Mouse (Mus musculus) T-helper 17 cell (primary cell): ENCODE results near the gene Aknad1.

Experiments used
- in situ Hi-C, 2 experiments: fragments of 300-600 bp; cut with MboI, MseI; formaldehyde crosslinking; loops; 1 replicate in 1 of 2; 2 replicates in 1 of 2; pipeline ENCODE4 v1.15.1; 2025; ENCODE audit warnings: high pct_unique_total_duplicates in 2 of 2

The Aknad1 gene

GRCm38 (mm10) chr3:108782364-108782895 lies 43.0 kb downstream of the Aknad1 start:
- in situ Hi-C loops = loop anchor here in 1 of 2 experiments (25.0 kb wide), 1 partner anchor 95 kb away; no protein-coding TSS in a partner anchor

- in situ Hi-C loops = loop anchor here in 1 of 2 experiments (25.0 kb wide), 1 partner anchor 99 kb away; no protein-coding TSS in a partner anchor
Observed at GRCm38 (mm10) chr3:108786520-108786919, 47.1 kb downstream of the Aknad1 start.

GRCm38 (mm10) chr3:108787754-108788454 lies 48.4 kb downstream of the Aknad1 start:
- in situ Hi-C loops = loop anchor here in 1 of 2 experiments (25.0 kb wide), 1 partner anchor 101 kb away; no protein-coding TSS in a partner anchor

DNA sequence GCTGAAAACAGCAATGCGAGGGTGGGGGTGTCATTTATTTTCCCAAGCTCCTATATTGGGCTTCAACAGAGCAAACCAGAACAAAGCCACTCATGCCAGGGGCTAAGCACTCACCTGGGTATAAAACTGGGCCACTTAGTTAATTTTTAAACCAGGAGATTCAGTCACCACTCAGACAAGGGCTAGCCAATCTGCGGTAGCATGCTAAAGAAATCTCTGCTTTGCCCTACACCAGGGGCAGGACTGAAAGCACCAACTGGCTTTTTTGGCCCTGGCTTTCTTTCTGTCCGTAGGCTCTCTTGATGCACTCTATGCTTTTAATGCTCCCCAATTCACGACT lies 49.0 kb downstream of the Aknad1 start:
- in situ Hi-C loops = loop anchor here in 1 of 2 experiments (25.0 kb wide), 1 partner anchor 101 kb away; no protein-coding TSS in a partner anchor

DNA sequence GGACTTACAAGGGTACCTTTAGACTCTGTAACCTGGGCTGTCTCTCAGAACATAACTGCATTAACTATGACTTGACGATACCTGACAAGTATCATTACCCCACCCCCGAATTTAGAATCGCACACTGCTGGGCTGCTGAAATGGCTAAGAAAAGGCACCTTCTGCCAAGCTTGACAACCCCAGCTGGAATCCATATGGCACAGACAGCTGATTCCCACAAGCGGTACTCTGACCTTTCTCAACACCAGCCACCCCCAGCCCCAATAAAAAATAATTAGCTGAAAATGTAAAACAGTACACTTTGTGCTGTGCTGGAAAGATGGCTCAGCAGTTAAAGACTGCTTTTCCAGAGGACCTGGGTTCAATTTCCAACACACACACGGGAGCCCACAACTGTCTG lies 49.8 kb downstream of the Aknad1 start:
- in situ Hi-C loops = loop anchor here in 1 of 2 experiments (25.0 kb wide), 1 partner anchor 102 kb away; no protein-coding TSS in a partner anchor

DNA sequence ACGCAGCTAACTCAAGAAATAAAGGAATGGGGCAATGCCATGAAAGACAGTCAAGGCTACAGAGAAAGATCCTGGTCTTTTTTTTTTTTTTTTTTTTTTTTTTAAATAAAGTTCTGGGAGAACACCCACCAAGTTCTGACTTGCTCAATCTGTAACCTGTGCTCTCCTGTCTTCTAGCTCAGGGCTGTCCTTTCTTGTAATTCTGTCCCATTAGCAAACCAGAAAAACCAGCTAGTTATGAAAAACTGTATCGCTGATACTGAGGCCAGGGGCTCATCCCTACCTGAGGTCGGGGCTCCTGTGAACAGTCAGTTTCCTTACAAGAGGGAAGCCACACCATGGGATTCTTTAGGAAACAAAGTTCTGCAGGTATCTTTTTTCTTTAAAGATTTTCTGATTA lies 51.0 kb downstream of the Aknad1 start:
- in situ Hi-C loops = loop anchor here in 1 of 2 experiments (25.0 kb wide), 1 partner anchor 103 kb away; no protein-coding TSS in a partner anchor

DNA sequence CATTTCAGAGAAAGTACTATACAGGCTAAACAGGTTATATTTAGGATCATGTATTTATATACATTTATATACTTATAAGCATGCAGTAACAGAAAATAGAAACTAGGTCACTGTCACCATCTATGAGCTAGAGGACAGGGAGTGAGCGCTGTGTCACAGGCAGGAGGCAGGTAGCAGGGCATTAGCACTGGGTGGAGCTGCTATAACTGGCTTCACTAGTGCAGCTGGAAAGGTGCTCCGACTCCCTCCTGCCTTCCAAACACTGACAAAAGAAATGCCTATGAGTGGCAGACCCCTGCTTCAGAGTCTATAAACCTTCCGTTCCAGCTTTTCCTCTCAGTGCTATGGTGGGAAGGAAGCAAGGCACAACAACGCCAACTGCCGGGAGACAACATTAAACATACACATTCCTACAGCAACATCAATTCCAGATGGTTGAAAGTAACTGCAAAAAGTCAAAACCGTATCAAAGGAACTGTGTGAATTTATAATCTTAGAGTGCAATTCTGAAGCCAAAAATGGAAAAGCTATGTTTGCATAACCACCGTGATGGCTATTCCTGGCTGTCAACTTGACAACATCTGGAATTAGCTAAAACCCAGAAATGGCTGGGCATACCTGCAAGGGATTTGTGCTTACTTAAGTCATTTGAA lies 51.7 kb downstream of the Aknad1 start:
- in situ Hi-C loops = loop anchor here in 1 of 2 experiments (25.0 kb wide), 1 partner anchor 104 kb away; no protein-coding TSS in a partner anchor

GRCm38 (mm10) chr3:108792420-108792819 lies 53.0 kb downstream of the Aknad1 start:
- in situ Hi-C loops = loop anchor here in 1 of 2 experiments (25.0 kb wide), 1 partner anchor 105 kb away; no protein-coding TSS in a partner anchor

GRCm38 (mm10) chr3:108794780-108795179 lies 55.3 kb downstream of the Aknad1 start:
- in situ Hi-C loops = loop anchor here in 1 of 2 experiments (25.0 kb wide), 1 partner anchor 107 kb away; no protein-coding TSS in a partner anchor

DNA sequence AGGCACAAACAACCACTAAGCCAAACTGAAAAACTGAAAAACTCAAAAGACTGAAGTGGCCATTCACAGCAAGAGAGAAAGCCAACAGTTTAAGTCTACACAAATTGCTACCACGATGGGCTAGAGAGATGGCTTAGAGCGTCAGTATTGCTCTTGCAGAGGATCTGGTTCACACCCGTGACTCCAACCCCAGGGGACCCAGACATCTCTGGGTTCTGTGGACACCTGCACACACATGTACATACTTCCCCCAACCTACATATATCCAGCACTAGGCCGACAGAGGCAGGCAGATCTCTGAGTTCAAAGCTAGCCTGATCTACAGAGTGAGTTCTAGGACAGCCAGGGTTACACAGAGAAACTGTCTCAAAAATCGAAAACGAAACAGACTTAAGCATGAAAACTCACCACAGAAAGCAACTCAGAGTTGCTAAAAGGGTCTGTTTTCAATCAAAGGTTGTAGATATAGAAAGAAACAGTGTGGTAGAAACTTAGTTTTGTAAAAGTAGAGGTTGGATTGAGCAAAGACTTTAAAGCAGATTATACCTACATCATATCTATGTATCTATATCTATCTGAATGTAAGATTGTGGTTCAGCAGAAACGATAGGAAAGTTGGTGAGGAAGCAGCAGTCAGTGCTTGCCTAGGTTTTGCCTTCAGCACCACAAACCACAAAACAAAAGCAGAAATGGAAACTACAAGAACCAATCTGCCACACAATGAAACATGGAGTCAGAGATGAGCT lies 56.3 kb downstream of the Aknad1 start:
- in situ Hi-C loops = loop anchor here in 1 of 2 experiments (25.0 kb wide), 1 partner anchor 108 kb away; no protein-coding TSS in a partner anchor

DNA sequence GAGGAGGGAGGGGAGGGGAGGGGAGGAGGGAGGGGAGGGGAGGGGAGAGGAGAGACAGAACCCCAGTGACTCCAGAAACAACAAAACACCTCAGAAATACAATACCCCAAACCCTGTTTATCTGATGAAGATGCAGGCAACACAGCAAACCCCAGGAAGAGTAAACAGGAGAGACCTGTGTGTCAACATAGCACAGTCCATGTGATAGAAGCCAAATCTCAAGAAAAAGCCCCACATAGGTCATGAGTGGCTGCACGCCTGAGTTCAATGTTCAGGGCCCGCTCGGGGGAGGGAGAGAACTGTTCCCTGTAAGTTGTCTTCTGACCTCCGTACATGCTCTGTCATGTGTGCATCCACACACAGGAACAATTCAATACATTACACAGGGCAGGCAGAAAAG lies 56.9 kb downstream of the Aknad1 start:
- in situ Hi-C loops = loop anchor here in 1 of 2 experiments (25.0 kb wide), 1 partner anchor 109 kb away; no protein-coding TSS in a partner anchor

- in situ Hi-C loops = loop anchor here in 1 of 2 experiments (25.0 kb wide), 1 partner anchor 110 kb away; no protein-coding TSS in a partner anchor
Observed at GRCm38 (mm10) chr3:108797723-108798122, 58.3 kb downstream of the Aknad1 start.

- in situ Hi-C loops = loop anchor here in 1 of 2 experiments (25.0 kb wide), 1 partner anchor 111 kb away; no protein-coding TSS in a partner anchor
Observed at GRCm38 (mm10) chr3:108798375-108798774, 58.9 kb downstream of the Aknad1 start.

DNA sequence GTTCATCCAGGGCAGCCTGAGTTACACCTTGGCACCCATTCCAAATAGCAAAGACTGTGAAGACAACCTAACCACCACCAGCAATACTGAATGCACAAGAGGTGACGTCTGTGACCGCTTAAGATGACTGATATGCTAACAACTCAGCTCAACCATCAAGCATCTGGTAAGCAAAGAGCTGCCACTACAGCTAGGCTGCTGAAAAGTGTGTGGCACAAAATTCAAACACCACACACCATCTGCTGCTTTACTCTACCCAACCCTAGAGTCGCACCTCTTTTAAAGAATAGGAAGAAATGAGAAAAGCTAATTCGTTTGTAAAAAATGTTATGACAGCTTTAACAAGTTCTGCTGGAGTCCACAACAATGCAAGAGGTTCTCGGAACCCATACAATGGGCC lies 66.2 kb downstream of the Aknad1 start:
- in situ Hi-C loops = loop anchor here (10.0 kb wide), 2 partner anchors 1009 to 1691 kb away; no protein-coding TSS in a partner anchor

- in situ Hi-C loops = no loop called here
Observed at GRCm38 (mm10) chr3:108810747-108811263, 71.3 kb downstream of the Aknad1 start.

DNA sequence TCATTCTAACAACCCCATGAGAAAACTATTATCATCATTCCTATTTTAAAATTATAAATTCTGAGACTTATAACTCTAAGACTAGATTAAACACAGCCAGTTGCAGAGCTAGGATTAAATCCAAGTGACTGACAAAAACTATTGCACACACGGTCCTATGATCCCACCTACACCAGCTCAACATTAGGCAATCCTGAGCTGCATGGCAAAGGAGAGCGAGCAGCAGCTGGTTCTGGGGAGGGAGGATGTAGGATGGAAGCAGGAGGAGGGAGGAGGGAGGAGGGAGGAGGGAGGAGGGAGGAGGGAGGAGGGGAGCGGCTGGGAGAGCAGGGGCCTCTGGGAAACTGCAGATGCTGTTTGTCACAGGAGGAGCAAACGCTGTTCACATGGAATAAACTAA lies 76.2 kb downstream of the Aknad1 start:
- in situ Hi-C loops = no loop called here

GRCm38 (mm10) chr3:108830493-108830892 lies 91.0 kb downstream of the Aknad1 start:
- in situ Hi-C loops = no loop called here

DNA sequence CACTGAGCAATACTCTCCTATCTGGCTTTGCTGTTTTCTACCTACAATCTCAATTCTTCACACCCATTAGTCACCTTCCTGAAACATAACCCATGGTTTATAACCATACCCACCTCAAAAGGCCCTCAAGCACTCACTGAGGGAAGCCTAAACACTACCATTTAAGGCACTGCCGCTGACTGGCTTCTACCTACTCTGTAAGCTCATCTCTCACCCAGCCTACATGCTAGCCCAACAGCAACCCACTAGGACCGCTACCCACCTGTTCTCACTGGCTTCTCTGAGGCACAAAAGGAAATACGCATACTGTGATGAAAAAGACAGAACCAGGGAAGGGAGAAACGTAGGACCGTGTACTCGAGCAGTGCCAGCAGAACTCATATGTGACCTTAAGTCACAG lies 92.3 kb downstream of the Aknad1 start:
- in situ Hi-C loops = no loop called here
